Mouse (Mus musculus) testis, adult 2 months (tissue): Measurements from ENCODE around the gene Ngrn. TPM values are rescaled to one million over a fixed set of nuclear protein-coding genes. Genes with fewer than 3 reads are reported as not detected.

Source experiments
- H3K27ac ChIP-seq: fragments of 200-500 bp; 2 replicates; pipeline ENCODE4 v1.5.1; 2012; ENCODE audit warnings: low read depth, low read length; ENCODE audit not compliant: control insufficient read depth, insufficient read depth
- H3K27me3 ChIP-seq: fragments of 200-500 bp; 2 replicates; pipeline ENCODE4 v1.6.1; 2012; ENCODE audit warnings: mild to moderate bottlenecking, low read length, moderate library complexity; ENCODE audit not compliant: control insufficient read depth, insufficient read depth
- H3K36me3 ChIP-seq: fragments of 200-500 bp; 2 replicates; pipeline ENCODE4 v1.6.1; 2012; ENCODE audit warnings: mild to moderate bottlenecking, low read length; ENCODE audit not compliant: control insufficient read depth, insufficient read depth
- H3K4me1 ChIP-seq: fragments of 200-500 bp; 2 replicates; pipeline ENCODE4 v1.6.1; 2012; ENCODE audit warnings: low read length; ENCODE audit not compliant: control insufficient read depth, insufficient read depth
- H3K4me3 ChIP-seq: fragments of 200-500 bp; 2 replicates; pipeline ENCODE4 v1.5.1; 2012; ENCODE audit warnings: low read depth, mild to moderate bottlenecking, low read length, moderate library complexity, mixed read lengths; ENCODE audit not compliant: control insufficient read depth
- CTCF ChIP-seq: fragments of 200-500 bp; IDR thresholded peaks from 2 replicates; pipeline ENCODE4 v1.5.1; 2012; ENCODE audit warnings: low read depth, mild to moderate bottlenecking, inconsistent platforms, low read length, moderate library complexity; ENCODE audit not compliant: control insufficient read depth, insufficient read depth, insufficient replicate concordance
- POLR2A ChIP-seq: fragments of 200-500 bp; IDR thresholded peaks from 2 replicates; pipeline ENCODE4 v1.6.1; 2012; ENCODE audit warnings: low read depth, mild to moderate bottlenecking, inconsistent platforms, low read length, moderate library complexity; ENCODE audit not compliant: control insufficient read depth
- polyA plus RNA-seq: library from polyadenylated mRNA; depleted of rRNA; stranded (reverse); fragments of >200 nt; gene quantifications from 2 replicates; pipeline ENCODE4 v1.2.3, GENCODE M21; 2012; rRNA removed

The Ngrn gene
- polyA plus RNA-seq, 1 experiment = 10.1 TPM

DNA sequence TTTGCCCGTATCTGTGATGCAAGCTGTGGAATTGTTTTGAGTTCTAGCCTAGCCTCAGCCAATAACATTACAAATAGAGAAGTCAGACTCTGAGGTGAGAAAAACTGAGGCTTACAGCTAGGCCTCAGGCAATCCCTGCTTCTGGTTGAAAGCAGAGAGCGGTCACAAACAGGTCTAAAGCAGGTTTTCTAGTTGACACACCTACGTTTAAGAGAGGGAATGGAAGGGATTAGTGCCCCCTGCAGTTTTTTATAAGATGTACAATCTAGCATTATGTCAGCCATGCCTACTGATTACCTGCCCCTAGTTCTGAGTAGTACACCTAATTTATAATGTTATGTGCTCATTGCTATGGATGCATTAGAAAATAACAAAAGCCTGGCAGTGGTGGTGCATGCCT lies 46.8 kb downstream of the Ngrn start:
- Histone ChIP-seq H3K4me3 (no peak overlapping the region), H3K4me1 (no peaks in the 10 kb centered on the region), H3K27ac (no peak overlapping the region), H3K27me3 (no peaks in the 10 kb centered on the region), H3K36me3 (peaks cover 2% of the 10 kb centered on the region)
- TF ChIP-seq CTCF (no peak), POLR2A (no peak)

DNA sequence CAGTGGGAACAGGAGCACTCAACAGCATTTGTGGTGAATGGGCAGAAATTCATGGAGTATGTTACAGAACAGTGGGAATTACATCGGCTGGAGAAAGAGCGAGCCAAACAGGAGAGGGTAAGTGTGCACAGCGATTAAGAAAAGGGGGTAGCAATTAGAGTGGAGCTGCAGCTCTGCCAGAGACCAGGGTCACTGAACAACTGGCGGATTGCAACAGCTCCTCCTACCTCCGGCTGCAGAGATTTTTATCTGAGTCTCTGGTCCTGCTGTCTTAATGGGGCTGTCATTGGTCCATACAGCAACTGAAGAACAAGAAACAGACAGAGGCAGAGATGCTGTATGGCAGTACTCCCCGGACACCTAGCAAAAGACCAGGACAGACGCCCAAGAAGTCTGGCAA lies 49.8 kb downstream of the Ngrn start:
- Histone ChIP-seq H3K4me3 (no peak overlapping the region), H3K4me1 (no peaks in the 10 kb centered on the region), H3K27ac (no peak overlapping the region), H3K36me3 (peaks cover 2% of the 10 kb centered on the region), H3K27me3 (no peaks in the 10 kb centered on the region)
- no peak for TF ChIP-seq CTCF
- no peak for TF ChIP-seq POLR2A

Other genes starting within 250 kb of the Ngrn start
- 3.8 and 5.1 TPM in 2 replicates for gene Zfp710, start 236.4 kb upstream of the Ngrn start, polyA plus RNA-seq
- gene Idh2, start 145.8 kb upstream of the Ngrn start, polyA plus RNA-seq = 9.6 and 11.2 TPM in 2 replicates
- 5.2 and 5.6 TPM in 2 replicates for gene Sema4b, start 74.4 kb upstream of the Ngrn start, polyA plus RNA-seq
- gene Cib1, start 28.4 kb upstream of the Ngrn start, polyA plus RNA-seq = 406 and 411 TPM in 2 replicates
- gene Gdpgp1, start 28.4 kb upstream of the Ngrn start, polyA plus RNA-seq = 1.7 and 1.8 TPM in 2 replicates
- 361 and 376 TPM in 2 replicates for gene Ttll13, start 14.8 kb upstream of the Ngrn start, polyA plus RNA-seq
- gene Vps33b, start 8.4 kb downstream of the Ngrn start, polyA plus RNA-seq = 8.7 and 9.4 TPM in 2 replicates
- gene Prc1, start 33.2 kb downstream of the Ngrn start, polyA plus RNA-seq = 44.8 and 47.7 TPM in 2 replicates
- gene Rccd1, start 63.2 kb downstream of the Ngrn start, polyA plus RNA-seq = 5.6 and 6.9 TPM in 2 replicates
- 9.4 and 21.9 TPM in 2 replicates for gene Unc45a, start 79.8 kb downstream of the Ngrn start, polyA plus RNA-seq
- 15.5 and 23.7 TPM in 2 replicates for gene Hddc3, start 81.9 kb downstream of the Ngrn start, polyA plus RNA-seq
- 62.1 and 71.5 TPM in 2 replicates for gene Man2a2, start 110.2 kb downstream of the Ngrn start, polyA plus RNA-seq
- 1.5 TPM in 2 replicates for gene Fes, start 126.7 kb downstream of the Ngrn start, polyA plus RNA-seq
- 8.2 and 8.3 TPM in 2 replicates for gene Furin, start 144.2 kb downstream of the Ngrn start, polyA plus RNA-seq